Mouse (Mus musculus): ENCODE data around the gene Slc2a5. TPM values are rescaled to one million over a fixed set of nuclear protein-coding genes. Genes with fewer than 3 reads are reported as not detected.
A peak's percentile ranks its signal among the peaks of the same experiment; 100 is the strongest.

The Slc2a5 gene
- total and polyA plus RNA-seq, 3 experiments = 0.16 TPM; not detected in 2

DNA sequence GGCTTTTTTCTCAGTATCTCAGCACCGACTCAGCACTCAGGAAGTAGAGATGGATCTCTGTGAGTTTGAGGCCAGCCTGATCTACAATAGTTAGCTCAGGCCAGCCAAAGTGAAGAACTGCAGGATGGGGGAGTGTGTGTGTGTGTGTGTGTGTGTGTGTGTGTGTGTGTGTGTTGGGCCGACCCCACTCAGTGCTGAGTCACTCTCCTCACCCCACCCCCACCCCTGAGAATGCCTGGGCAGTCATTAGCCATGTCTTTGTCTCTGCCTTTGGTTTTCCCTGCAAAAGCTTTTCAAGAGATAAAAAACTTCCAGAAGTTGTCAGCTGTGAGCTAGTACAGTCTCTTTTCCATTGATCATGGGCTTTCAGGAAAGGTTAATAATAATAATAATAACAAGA lies 11.6 kb downstream of the Slc2a5 start:
- Histone ChIP-seq H3K4me1 (ENCODE audit: insufficient read depth, low read depth, low read length) (peaks cover 14% of the 10 kb centered on the region), H3K27me3 (ENCODE audit: insufficient read depth, low read length) (peaks cover 23% of the 10 kb centered on the region; the same call in 1 of the 2 replicates), H3K9me3 (replicated peaks) (no peaks in the 10 kb centered on the region), H3K36me3 (replicated peaks) (no peaks in the 10 kb centered on the region), H3K4me3 (ENCODE audit: low read depth, low read length) (no peak overlapping the region)
- no peak for TF ChIP-seq GATA1 (IDR thresholded peaks at IDR 0.05; ENCODE audit: borderline replicate concordance, low read length)
- TF ChIP-seq GATA2 (IDR thresholded peaks at IDR 0.05; ENCODE audit: borderline replicate concordance, low read depth, low read length) = no peak
- no peak for TF ChIP-seq POLR2AphosphoS5 (IDR thresholded peaks at IDR 0.05; ENCODE audit: insufficient replicate concordance, low read depth, low read length)
- TF ChIP-seq CTCF (IDR thresholded peaks at IDR 0.05; ENCODE audit: low read depth, low read length) = no peak
- no peak for TF ChIP-seq TAL1 (conservative IDR thresholded peaks at IDR 0.05; ENCODE audit: low read depth, low read length)
- ATAC-seq (ENCODE audit: extremely low read depth, insufficient number of reproducible peaks, low FRiP score, poor library complexity, severe bottlenecking) = no peak
- no peak for DNase-seq (ENCODE audit: low spot score)

DNA sequence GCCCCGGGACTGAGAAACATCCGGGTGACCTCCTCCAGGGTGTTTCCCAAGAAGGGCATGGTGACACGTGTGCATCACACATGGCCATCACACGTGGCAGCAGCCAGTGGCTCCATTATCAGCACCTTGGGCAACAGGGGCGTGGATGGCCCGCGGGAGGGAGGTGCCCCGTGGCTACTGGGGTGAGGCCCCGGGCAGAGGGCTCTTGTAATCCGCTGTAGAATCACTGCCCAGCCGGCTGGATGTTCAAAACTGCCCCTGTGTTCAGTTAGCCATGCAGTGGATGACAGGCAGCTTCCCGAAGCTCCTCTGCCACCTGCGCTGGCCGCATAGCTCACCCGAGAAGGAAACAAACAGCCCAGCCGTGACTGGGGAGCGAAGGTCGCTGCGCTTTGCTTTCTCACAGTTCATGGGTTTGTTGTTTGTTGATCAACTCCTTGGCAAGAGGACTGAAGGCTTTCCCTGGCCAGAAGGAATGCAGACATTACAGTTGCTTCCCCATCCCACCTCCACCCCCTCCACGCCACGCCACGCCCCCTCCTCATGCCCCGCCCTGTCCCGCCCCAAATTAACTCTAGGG lies 13.7 kb downstream of the Slc2a5 start:
- Histone ChIP-seq H3K9me3 (replicated peaks) (no peaks in the 10 kb centered on the region), H3K36me3 (replicated peaks) (no peaks in the 10 kb centered on the region), H3K27me3 (ENCODE audit: insufficient read depth, low read length) (peaks cover 24% of the 10 kb centered on the region; the same call in 1 of the 2 replicates), H3K4me3 (ENCODE audit: low read depth, low read length) (no peak overlapping the region; the same call in 1 of the 2 replicates), H3K4me1 (ENCODE audit: insufficient read depth, low read depth, low read length) (peaks cover 22% of the 10 kb centered on the region)
- no peak for DNase-seq (ENCODE audit: low spot score)
- TF ChIP-seq GATA1 (IDR thresholded peaks at IDR 0.05; ENCODE audit: borderline replicate concordance, low read length) (no peak), POLR2AphosphoS5 (IDR thresholded peaks at IDR 0.05; ENCODE audit: insufficient replicate concordance, low read depth, low read length) (no peak), CTCF (IDR thresholded peaks at IDR 0.05; ENCODE audit: low read depth, low read length) (no peak), TAL1 (conservative IDR thresholded peaks at IDR 0.05; ENCODE audit: low read depth, low read length) (no peak), GATA2 (IDR thresholded peaks at IDR 0.05; ENCODE audit: borderline replicate concordance, low read depth, low read length) (no peak)
- no peak for ATAC-seq (ENCODE audit: extremely low read depth, insufficient number of reproducible peaks, low FRiP score, poor library complexity, severe bottlenecking)

DNA sequence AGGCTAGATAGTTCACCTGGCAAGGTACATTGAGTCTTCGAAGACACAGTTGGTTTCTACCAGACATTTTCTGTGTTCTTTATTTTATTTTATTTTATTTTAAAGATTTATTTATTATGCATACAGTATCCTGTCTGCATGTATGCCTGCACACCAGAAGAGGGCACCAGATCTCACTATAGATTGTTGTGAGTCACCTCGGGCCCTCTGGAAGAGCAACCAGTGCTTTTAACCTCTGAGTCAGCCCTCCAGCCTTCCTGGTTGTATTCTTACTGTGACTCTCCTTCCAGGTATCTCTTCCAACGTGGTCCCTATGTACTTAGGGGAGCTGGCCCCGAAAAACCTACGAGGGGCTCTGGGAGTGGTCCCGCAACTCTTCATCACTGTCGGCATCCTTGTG lies 16.2 kb downstream of the Slc2a5 start:
- no peak for DNase-seq (ENCODE audit: low spot score)
- no peak for ATAC-seq (ENCODE audit: extremely low read depth, insufficient number of reproducible peaks, low FRiP score, poor library complexity, severe bottlenecking)
- no peaks in the 10 kb centered on the region for H3K36me3 ChIP-seq (replicated peaks)
- peaks cover 28% of the 10 kb centered on the region for H3K4me1 ChIP-seq (ENCODE audit: insufficient read depth, low read depth, low read length)
- no peak overlapping the region for H3K4me3 ChIP-seq (ENCODE audit: low read depth, low read length)
- TF ChIP-seq GATA1 (IDR thresholded peaks at IDR 0.05; ENCODE audit: borderline replicate concordance, low read length) (no peak), GATA2 (IDR thresholded peaks at IDR 0.05; ENCODE audit: borderline replicate concordance, low read depth, low read length) (no peak), POLR2AphosphoS5 (IDR thresholded peaks at IDR 0.05; ENCODE audit: insufficient replicate concordance, low read depth, low read length) (no peak), TAL1 (conservative IDR thresholded peaks at IDR 0.05; ENCODE audit: low read depth, low read length) (no peak), CTCF (IDR thresholded peaks at IDR 0.05; ENCODE audit: low read depth, low read length) (no peak)
- peaks cover 26% of the 10 kb centered on the region; the same call in 1 of the 2 replicates for H3K27me3 ChIP-seq (ENCODE audit: insufficient read depth, low read length)
- no peaks in the 10 kb centered on the region for H3K9me3 ChIP-seq (replicated peaks)

DNA sequence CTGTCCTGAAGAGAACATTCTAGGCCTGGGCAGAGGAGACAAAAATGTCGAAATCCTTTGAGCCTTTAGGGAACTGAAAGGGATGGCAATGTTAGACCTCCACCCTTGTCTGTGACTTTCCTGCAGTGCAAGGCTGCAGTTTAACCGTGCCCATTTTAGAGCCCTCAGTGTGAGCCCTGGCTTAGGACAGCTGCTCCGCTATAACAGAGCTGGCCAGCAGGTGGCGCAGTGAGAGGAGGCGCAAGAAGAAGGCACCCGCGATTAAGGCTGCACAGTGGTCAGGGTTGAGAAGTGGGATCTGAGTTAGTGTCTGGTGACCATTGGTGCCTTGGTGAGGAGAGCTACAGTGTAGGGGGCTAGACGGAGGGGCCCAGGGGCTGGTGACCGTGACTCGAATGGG lies 17.6 kb downstream of the Slc2a5 start:
- no peaks in the 10 kb centered on the region for H3K36me3 ChIP-seq (replicated peaks)
- peaks cover 27% of the 10 kb centered on the region; the same call in 1 of the 2 replicates for H3K27me3 ChIP-seq (ENCODE audit: insufficient read depth, low read length)
- TF ChIP-seq GATA1 (IDR thresholded peaks at IDR 0.05; ENCODE audit: borderline replicate concordance, low read length) = no peak
- no peak for TF ChIP-seq TAL1 (conservative IDR thresholded peaks at IDR 0.05; ENCODE audit: low read depth, low read length)
- no peak for TF ChIP-seq GATA2 (IDR thresholded peaks at IDR 0.05; ENCODE audit: borderline replicate concordance, low read depth, low read length)
- TF ChIP-seq CTCF (IDR thresholded peaks at IDR 0.05; ENCODE audit: low read depth, low read length) = peak; percentile 95
- no peak for TF ChIP-seq POLR2AphosphoS5 (IDR thresholded peaks at IDR 0.05; ENCODE audit: insufficient replicate concordance, low read depth, low read length)
- peak; percentile 62 for DNase-seq (ENCODE audit: low spot score)
- ATAC-seq (ENCODE audit: extremely low read depth, insufficient number of reproducible peaks, low FRiP score, poor library complexity, severe bottlenecking) = peak; percentile 62
- no peaks in the 10 kb centered on the region for H3K9me3 ChIP-seq (replicated peaks)
- H3K4me3 ChIP-seq (ENCODE audit: low read depth, low read length) = no peak overlapping the region
- peaks cover 22% of the 10 kb centered on the region for H3K4me1 ChIP-seq (ENCODE audit: insufficient read depth, low read depth, low read length)

DNA sequence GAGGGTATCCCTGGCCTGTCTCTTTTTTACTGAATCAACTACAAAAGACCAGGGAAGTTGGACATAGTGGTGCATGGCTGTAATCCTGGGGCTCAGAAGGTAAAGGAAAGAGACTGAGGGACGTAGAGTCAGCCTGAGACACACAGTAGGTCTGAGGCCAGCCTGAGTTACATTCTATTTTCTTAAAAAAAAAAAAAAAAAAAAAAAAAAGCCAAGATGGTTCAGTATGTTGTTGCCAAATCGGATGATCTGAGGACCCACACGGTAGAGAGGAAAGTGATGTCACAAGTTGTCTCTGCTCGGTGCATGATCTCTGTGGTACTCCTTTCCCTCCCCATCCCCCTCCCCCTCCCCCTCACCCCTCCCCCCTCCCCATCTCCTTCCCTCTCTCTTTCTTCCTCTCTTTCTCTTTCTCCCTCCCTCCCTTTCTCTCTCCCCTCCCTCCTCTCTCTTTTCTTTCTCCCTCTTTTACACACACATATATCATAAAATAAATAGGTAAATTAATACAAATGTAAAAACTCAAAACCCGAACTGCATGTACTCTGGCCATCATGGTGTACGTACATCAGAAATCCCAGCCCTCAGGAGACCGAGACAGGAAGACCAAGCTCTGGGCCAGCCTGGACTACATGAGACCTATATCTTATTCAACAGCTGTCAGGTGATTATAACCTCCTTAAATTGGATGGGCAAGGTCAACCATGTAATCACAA lies 18.4 kb downstream of the Slc2a5 start:
- no peak for TF ChIP-seq TAL1 (conservative IDR thresholded peaks at IDR 0.05; ENCODE audit: low read depth, low read length)
- no peak for TF ChIP-seq POLR2AphosphoS5 (IDR thresholded peaks at IDR 0.05; ENCODE audit: insufficient replicate concordance, low read depth, low read length)
- no peak for TF ChIP-seq GATA1 (IDR thresholded peaks at IDR 0.05; ENCODE audit: borderline replicate concordance, low read length)
- TF ChIP-seq GATA2 (IDR thresholded peaks at IDR 0.05; ENCODE audit: borderline replicate concordance, low read depth, low read length) = no peak
- no peak for TF ChIP-seq CTCF (IDR thresholded peaks at IDR 0.05; ENCODE audit: low read depth, low read length)
- no peak overlapping the region for H3K4me3 ChIP-seq (ENCODE audit: low read depth, low read length)
- no peak for DNase-seq (ENCODE audit: low spot score)
- no peaks in the 10 kb centered on the region for H3K9me3 ChIP-seq (replicated peaks)
- ATAC-seq (ENCODE audit: extremely low read depth, insufficient number of reproducible peaks, low FRiP score, poor library complexity, severe bottlenecking) = no peak
- H3K36me3 ChIP-seq (replicated peaks) = no peaks in the 10 kb centered on the region
- peaks cover 20% of the 10 kb centered on the region for H3K4me1 ChIP-seq (ENCODE audit: insufficient read depth, low read depth, low read length)
- H3K27me3 ChIP-seq (ENCODE audit: insufficient read depth, low read length) = peaks cover 32% of the 10 kb centered on the region; the same call in 1 of the 2 replicates

DNA sequence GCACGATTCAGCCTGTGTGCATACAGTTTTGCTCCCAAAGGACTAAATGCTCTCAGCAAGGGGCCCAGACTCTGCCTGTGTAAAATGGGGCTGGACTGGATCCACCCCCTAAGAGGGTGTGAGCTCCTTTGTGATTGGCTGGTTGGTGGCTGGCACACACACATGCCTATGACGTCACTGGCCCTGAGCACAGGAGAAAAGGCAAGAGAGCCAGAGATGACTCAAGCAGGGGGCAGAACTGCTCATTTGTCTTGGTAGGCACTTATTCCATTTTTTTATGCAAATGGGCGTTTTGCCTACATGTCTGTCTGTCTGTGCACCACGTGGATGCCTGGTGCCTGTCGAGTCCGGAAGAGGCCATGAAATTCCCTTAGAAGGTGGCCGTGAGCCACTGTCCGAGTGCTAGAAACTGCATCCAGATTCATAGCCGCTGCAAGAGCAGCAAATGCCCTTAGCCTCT lies 19.0 kb downstream of the Slc2a5 start:
- ATAC-seq (ENCODE audit: extremely low read depth, insufficient number of reproducible peaks, low FRiP score, poor library complexity, severe bottlenecking) = peak; percentile 74; the same call in 1 of the 2 replicates

More for the DNA sequence above, 19.0 kb downstream of the Slc2a5 start:
- no peaks in the 10 kb centered on the region for H3K9me3 ChIP-seq (replicated peaks)
- TF ChIP-seq CTCF (IDR thresholded peaks at IDR 0.05; ENCODE audit: low read depth, low read length) (no peak), TAL1 (conservative IDR thresholded peaks at IDR 0.05; ENCODE audit: low read depth, low read length) (no peak), POLR2AphosphoS5 (IDR thresholded peaks at IDR 0.05; ENCODE audit: insufficient replicate concordance, low read depth, low read length) (no peak), GATA1 (IDR thresholded peaks at IDR 0.05; ENCODE audit: borderline replicate concordance, low read length) (no peak), GATA2 (IDR thresholded peaks at IDR 0.05; ENCODE audit: borderline replicate concordance, low read depth, low read length) (no peak)
- H3K4me1 ChIP-seq (ENCODE audit: insufficient read depth, low read depth, low read length) = peaks cover 15% of the 10 kb centered on the region
- no peaks in the 10 kb centered on the region for H3K36me3 ChIP-seq (replicated peaks)
- peaks cover 33% of the 10 kb centered on the region; the same call in 1 of the 2 replicates for H3K27me3 ChIP-seq (ENCODE audit: insufficient read depth, low read length)
- peak; percentile 46 for DNase-seq (ENCODE audit: low spot score)
- no peak overlapping the region for H3K4me3 ChIP-seq (ENCODE audit: low read depth, low read length)

Data from G1E (cell line).